Mouse (Mus musculus): ENCODE measurements at regions not wholly inside any gene's neighbourhood (a gene's known extent, or its start where the extent isn't known, plus 50 kb on each side); places are given as distances from the start of the nearest gene placed in this dataset.

- Histone ChIP-seq H3K4me3 (ENCODE audit: low read depth, low read length) (no peak overlapping the region), H3K9me3 (replicated peaks) (peaks cover 48% of the 10 kb centered on the region), H3K36me3 (replicated peaks) (no peaks in the 10 kb centered on the region), H3K27me3 (ENCODE audit: insufficient read depth, low read length) (no peaks in the 10 kb centered on the region), H3K4me1 (ENCODE audit: insufficient read depth, low read depth, low read length) (no peaks in the 10 kb centered on the region)
- TF ChIP-seq GATA1 (IDR thresholded peaks at IDR 0.05; ENCODE audit: borderline replicate concordance, low read length) (no peak), POLR2AphosphoS5 (IDR thresholded peaks at IDR 0.05; ENCODE audit: insufficient replicate concordance, low read depth, low read length) (no peak), TAL1 (conservative IDR thresholded peaks at IDR 0.05; ENCODE audit: low read depth, low read length) (no peak), CTCF (IDR thresholded peaks at IDR 0.05; ENCODE audit: low read depth, low read length) (no peak), GATA2 (IDR thresholded peaks at IDR 0.05; ENCODE audit: borderline replicate concordance, low read depth, low read length) (no peak)
- ATAC-seq (ENCODE audit: extremely low read depth, insufficient number of reproducible peaks, low FRiP score, poor library complexity, severe bottlenecking) (no peak), DNase-seq (ENCODE audit: low spot score) (no peak)
Observed at GRCm38 (mm10) chr7:117108391-117108790, 272.4 kb upstream of the Xylt1 start.

- no peak for DNase-seq (ENCODE audit: low spot score)
- TF ChIP-seq POLR2AphosphoS5 (IDR thresholded peaks at IDR 0.05; ENCODE audit: insufficient replicate concordance, low read depth, low read length) (no peak), GATA2 (IDR thresholded peaks at IDR 0.05; ENCODE audit: borderline replicate concordance, low read depth, low read length) (no peak), CTCF (IDR thresholded peaks at IDR 0.05; ENCODE audit: low read depth, low read length) (no peak), GATA1 (IDR thresholded peaks at IDR 0.05; ENCODE audit: borderline replicate concordance, low read length) (no peak), TAL1 (conservative IDR thresholded peaks at IDR 0.05; ENCODE audit: low read depth, low read length) (no peak)
- Histone ChIP-seq H3K4me1 (ENCODE audit: insufficient read depth, low read depth, low read length) (no peaks in the 10 kb centered on the region), H3K4me3 (ENCODE audit: low read depth, low read length) (no peak overlapping the region), H3K27me3 (ENCODE audit: insufficient read depth, low read length) (no peaks in the 10 kb centered on the region), H3K36me3 (replicated peaks) (no peaks in the 10 kb centered on the region), H3K9me3 (replicated peaks) (peaks cover 39% of the 10 kb centered on the region)
- no peak for ATAC-seq (ENCODE audit: extremely low read depth, insufficient number of reproducible peaks, low FRiP score, poor library complexity, severe bottlenecking)
Observed at GRCm38 (mm10) chr7:117127728-117128127, 253.1 kb upstream of the Xylt1 start.

GRCm38 (mm10) chr7:117134869-117135268 lies 245.9 kb upstream of the Xylt1 start:
- no peak overlapping the region for H3K4me3 ChIP-seq (ENCODE audit: low read depth, low read length)
- TF ChIP-seq GATA1 (IDR thresholded peaks at IDR 0.05; ENCODE audit: borderline replicate concordance, low read length) (no peak), GATA2 (IDR thresholded peaks at IDR 0.05; ENCODE audit: borderline replicate concordance, low read depth, low read length) (no peak), CTCF (IDR thresholded peaks at IDR 0.05; ENCODE audit: low read depth, low read length) (no peak), POLR2AphosphoS5 (IDR thresholded peaks at IDR 0.05; ENCODE audit: insufficient replicate concordance, low read depth, low read length) (no peak), TAL1 (conservative IDR thresholded peaks at IDR 0.05; ENCODE audit: low read depth, low read length) (no peak)

GRCm38 (mm10) chr7:117138681-117139080 lies 242.1 kb upstream of the Xylt1 start:
- Histone ChIP-seq H3K9me3 (replicated peaks) (peaks cover 39% of the 10 kb centered on the region), H3K36me3 (replicated peaks) (no peaks in the 10 kb centered on the region), H3K4me3 (ENCODE audit: low read depth, low read length) (no peak overlapping the region), H3K4me1 (ENCODE audit: insufficient read depth, low read depth, low read length) (no peaks in the 10 kb centered on the region), H3K27me3 (ENCODE audit: insufficient read depth, low read length) (no peaks in the 10 kb centered on the region)
- DNase-seq (ENCODE audit: low spot score) (no peak), ATAC-seq (ENCODE audit: extremely low read depth, insufficient number of reproducible peaks, low FRiP score, poor library complexity, severe bottlenecking) (no peak)
- TF ChIP-seq CTCF (IDR thresholded peaks at IDR 0.05; ENCODE audit: low read depth, low read length) (no peak), TAL1 (conservative IDR thresholded peaks at IDR 0.05; ENCODE audit: low read depth, low read length) (no peak), POLR2AphosphoS5 (IDR thresholded peaks at IDR 0.05; ENCODE audit: insufficient replicate concordance, low read depth, low read length) (no peak), GATA1 (IDR thresholded peaks at IDR 0.05; ENCODE audit: borderline replicate concordance, low read length) (no peak)

More at GRCm38 (mm10) chr7:117134869-117135268, 245.9 kb upstream of the Xylt1 start:
- Histone ChIP-seq H3K9me3 (replicated peaks) (peaks cover 48% of the 10 kb centered on the region), H3K27me3 (ENCODE audit: insufficient read depth, low read length) (no peaks in the 10 kb centered on the region), H3K36me3 (replicated peaks) (no peaks in the 10 kb centered on the region), H3K4me1 (ENCODE audit: insufficient read depth, low read depth, low read length) (no peaks in the 10 kb centered on the region)
- DNase-seq (ENCODE audit: low spot score) (no peak), ATAC-seq (ENCODE audit: extremely low read depth, insufficient number of reproducible peaks, low FRiP score, poor library complexity, severe bottlenecking) (no peak)

- Histone ChIP-seq H3K4me1 (ENCODE audit: insufficient read depth, low read depth, low read length) (no peaks in the 10 kb centered on the region), H3K27me3 (ENCODE audit: insufficient read depth, low read length) (no peaks in the 10 kb centered on the region), H3K4me3 (ENCODE audit: low read depth, low read length) (no peak overlapping the region), H3K9me3 (replicated peaks) (peaks cover 39% of the 10 kb centered on the region), H3K36me3 (replicated peaks) (no peaks in the 10 kb centered on the region)
- TF ChIP-seq POLR2AphosphoS5 (IDR thresholded peaks at IDR 0.05; ENCODE audit: insufficient replicate concordance, low read depth, low read length): no peak
- DNase-seq (ENCODE audit: low spot score) (no peak), ATAC-seq (ENCODE audit: extremely low read depth, insufficient number of reproducible peaks, low FRiP score, poor library complexity, severe bottlenecking) (no peak)
Observed at GRCm38 (mm10) chr7:117139245-117139970, 241.4 kb upstream of the Xylt1 start.

GRCm38 (mm10) chr7:117139971-117140247 lies 240.9 kb upstream of the Xylt1 start:
- DNase-seq (ENCODE audit: low spot score): no peak
- Histone ChIP-seq H3K4me3 (ENCODE audit: low read depth, low read length) (no peak overlapping the region), H3K36me3 (replicated peaks) (no peaks in the 10 kb centered on the region), H3K4me1 (ENCODE audit: insufficient read depth, low read depth, low read length) (no peaks in the 10 kb centered on the region), H3K27me3 (ENCODE audit: insufficient read depth, low read length) (no peaks in the 10 kb centered on the region), H3K9me3 (replicated peaks) (peaks cover 37% of the 10 kb centered on the region)
- TF ChIP-seq GATA1 (IDR thresholded peaks at IDR 0.05; ENCODE audit: borderline replicate concordance, low read length): no peak
- no peak for TF ChIP-seq GATA2 (IDR thresholded peaks at IDR 0.05; ENCODE audit: borderline replicate concordance, low read depth, low read length)
- TF ChIP-seq POLR2AphosphoS5 (IDR thresholded peaks at IDR 0.05; ENCODE audit: insufficient replicate concordance, low read depth, low read length): no peak
- no peak for TF ChIP-seq TAL1 (conservative IDR thresholded peaks at IDR 0.05; ENCODE audit: low read depth, low read length)
- TF ChIP-seq CTCF (IDR thresholded peaks at IDR 0.05; ENCODE audit: low read depth, low read length): no peak
- ATAC-seq (ENCODE audit: extremely low read depth, insufficient number of reproducible peaks, low FRiP score, poor library complexity, severe bottlenecking): no peak
